Mouse (Mus musculus): Measurements from ENCODE around the gene Rgs11.

GRCm38 (mm10) chr17:26202737-26203136 lies at the start of gene Rgs11:
- no peak for TF ChIP-seq POLR2A (IDR thresholded peaks at IDR 0.05; ENCODE audit: borderline replicate concordance, low read depth, low read length)
- no peak for TF ChIP-seq CTCF (IDR thresholded peaks at IDR 0.05; ENCODE audit: low read depth, low read length)
